Mouse (Mus musculus) MEL (cell line): ENCODE measurements around the gene Plcb3. TPM values are rescaled to one million over a fixed set of nuclear protein-coding genes. Genes with fewer than 3 reads are reported as not detected.

Experiments used
- DNase-seq: peaks from one replicate; pipeline ENCODE4 v3.0.0; 2011; ENCODE audit warnings: low read depth, low spot score
- H3K27ac ChIP-seq: 2 replicates; pipeline ENCODE4 v1.5.1; 2012; ENCODE audit warnings: low read depth, mild to moderate bottlenecking, control low read depth, low read length, moderate library complexity; ENCODE audit not compliant: control insufficient read depth
- H3K27me3 ChIP-seq, 2 experiments: fragments of 150-350 bp in 1 of 2; sonication (generic) in 1 of 2; 2 replicates each; pipeline ENCODE4 v1.6.1; 2012; ENCODE audit warnings: low read length in 2 of 2, mild to moderate bottlenecking in 2 of 2, improper control_type of control experiment in 1 of 2, moderate library complexity in 1 of 2; ENCODE audit not compliant: insufficient read depth in 2 of 2, control insufficient read depth in 1 of 2
- H3K36me3 ChIP-seq, 2 experiments: 2 replicates each; pipeline ENCODE4 v1.6.1; 2012 to 2014; ENCODE audit warnings: low read length in 2 of 2, improper control_type of control experiment in 1 of 2, inconsistent platforms in 1 of 2, mild to moderate bottlenecking in 1 of 2; ENCODE audit not compliant: insufficient read depth in 2 of 2, control insufficient read depth in 1 of 2
- H3K4me1 ChIP-seq, 2 experiments: fragments of 150-350 bp in 1 of 2; sonication (generic) in 1 of 2; 2 replicates each; pipeline ENCODE4 v1.6.1; 2012; ENCODE audit warnings: low read length in 2 of 2, improper control_type of control experiment in 1 of 2, mild to moderate bottlenecking in 1 of 2; ENCODE audit not compliant: insufficient read depth in 2 of 2, control insufficient read depth in 1 of 2
- H3K4me3 ChIP-seq, 2 experiments: fragments of 150-350 bp in 1 of 2; sonication (generic) in 1 of 2; 2 replicates each; pipeline ENCODE4 v1.5.1; 2012; ENCODE audit warnings: low read depth in 2 of 2, low read length in 2 of 2, mild to moderate bottlenecking in 2 of 2, moderate library complexity in 2 of 2, control low read depth in 1 of 2, improper control_type of control experiment in 1 of 2; ENCODE audit not compliant: control insufficient read depth in 1 of 2, insufficient read depth in 1 of 2
- H3K79me2 ChIP-seq: 2 replicates; pipeline ENCODE4 v1.6.1; 2012; ENCODE audit warnings: mild to moderate bottlenecking, low read length, moderate library complexity; ENCODE audit not compliant: control insufficient read depth, poor library complexity, insufficient read depth
- H3K9ac ChIP-seq: 2 replicates; pipeline ENCODE4 v1.6.1; 2012; ENCODE audit warnings: low read depth, mild to moderate bottlenecking, control low read depth, low read length, moderate library complexity; ENCODE audit not compliant: control insufficient read depth, poor library complexity, severe bottlenecking
- H3K9me3 ChIP-seq: fragments of 150-350 bp; sonication (generic); replicated peaks from 2 replicates; pipeline ENCODE4 v1.6.1; 2012; ENCODE audit warnings: mild to moderate bottlenecking, low read length, improper control_type of control experiment, moderate library complexity; ENCODE audit not compliant: insufficient read depth
- CHD1 ChIP-seq: IDR thresholded peaks from 2 replicates; pipeline ENCODE4 v1.6.1; 2012; ENCODE audit warnings: low read depth, mild to moderate bottlenecking, inconsistent platforms, low read length, improper control_type of control experiment
- CHD2 ChIP-seq: IDR thresholded peaks from 2 replicates; pipeline ENCODE4 v1.6.1; 2011; ENCODE audit warnings: low read length, improper control_type of control experiment
- ELF1 ChIP-seq: IDR thresholded peaks from 2 replicates; pipeline ENCODE4 v1.6.1; 2014; ENCODE audit warnings: low read depth, mild to moderate bottlenecking, inconsistent platforms, low read length, improper control_type of control experiment, moderate library complexity
- ETS1 ChIP-seq: IDR thresholded peaks from 2 replicates; pipeline ENCODE4 v1.6.1; 2012; ENCODE audit warnings: low read depth, mild to moderate bottlenecking, inconsistent platforms, low read length, improper control_type of control experiment, moderate library complexity
- GABPA ChIP-seq: IDR thresholded peaks from 2 replicates; pipeline ENCODE4 v1.6.1; 2012; ENCODE audit warnings: low read depth, mild to moderate bottlenecking, inconsistent platforms, low read length, improper control_type of control experiment, moderate library complexity
- GATA1 ChIP-seq: IDR thresholded peaks from 2 replicates; pipeline ENCODE4 v1.6.1; 2011; ENCODE audit warnings: low read depth, low read length, improper control_type of control experiment
- HCFC1 ChIP-seq: IDR thresholded peaks from 2 replicates; pipeline ENCODE4 v1.6.1; 2012; ENCODE audit warnings: low read depth, mild to moderate bottlenecking, inconsistent platforms, low read length, improper control_type of control experiment, moderate library complexity
- JUND ChIP-seq: IDR thresholded peaks from 2 replicates; pipeline ENCODE4 v1.6.1; 2011; ENCODE audit warnings: low read depth, mild to moderate bottlenecking, improper control_type of control experiment, low read length
- MAFK ChIP-seq: IDR thresholded peaks from 2 replicates; pipeline ENCODE4 v1.6.1; 2011; ENCODE audit warnings: low read depth, mild to moderate bottlenecking, low read length, improper control_type of control experiment, borderline replicate concordance
- MAZ ChIP-seq: IDR thresholded peaks from 2 replicates; pipeline ENCODE4 v1.6.1; 2012; ENCODE audit warnings: low read depth, mild to moderate bottlenecking, inconsistent platforms, low read length, improper control_type of control experiment
- MEF2A ChIP-seq: IDR thresholded peaks from 2 replicates; pipeline ENCODE4 v1.6.1; 2014; ENCODE audit warnings: low read depth, mild to moderate bottlenecking, inconsistent platforms, low read length, improper control_type of control experiment; ENCODE audit not compliant: poor library complexity, insufficient replicate concordance, severe bottlenecking; ENCODE audit errors: extremely low read depth
- MXI1 ChIP-seq: IDR thresholded peaks from 2 replicates; pipeline ENCODE4 v1.6.1; 2011; ENCODE audit warnings: mild to moderate bottlenecking, low read depth, low read length, improper control_type of control experiment
- MYC ChIP-seq: IDR thresholded peaks from 2 replicates; pipeline ENCODE4 v1.6.1; 2011; ENCODE audit warnings: low read depth, mild to moderate bottlenecking, low read length, improper control_type of control experiment, moderate library complexity
- NRF1 ChIP-seq: IDR thresholded peaks from 2 replicates; pipeline ENCODE4 v1.6.1; 2014; ENCODE audit warnings: low read depth, mild to moderate bottlenecking, inconsistent platforms, low read length, improper control_type of control experiment, moderate library complexity; ENCODE audit not compliant: poor library complexity, insufficient read depth, severe bottlenecking
- POLR2A ChIP-seq, 2 experiments: IDR thresholded peaks; 2 replicates each; pipeline ENCODE4 v1.6.1; 2011 to 2012; ENCODE audit warnings: low read length in 2 of 2, mild to moderate bottlenecking in 2 of 2, control low read depth in 1 of 2, improper control_type of control experiment in 1 of 2, low read depth in 1 of 2, moderate library complexity in 1 of 2; ENCODE audit not compliant: control insufficient read depth in 1 of 2, insufficient read depth in 1 of 2, poor library complexity in 1 of 2
- POLR2AphosphoS2 ChIP-seq: IDR thresholded peaks from 2 replicates; pipeline ENCODE4 v1.6.1; 2011; ENCODE audit warnings: low read length, improper control_type of control experiment
- POLR2AphosphoS5 ChIP-seq: IDR thresholded peaks from 2 replicates; pipeline ENCODE4 v1.6.1; 2012; ENCODE audit warnings: low read depth, borderline replicate concordance, mild to moderate bottlenecking, inconsistent platforms, low read length, moderate library complexity, mixed read lengths
- RAD21 ChIP-seq: IDR thresholded peaks from 2 replicates; pipeline ENCODE4 v1.6.1; 2011; ENCODE audit warnings: mild to moderate bottlenecking, low read depth, low read length, improper control_type of control experiment
- RCOR1 ChIP-seq: IDR thresholded peaks from 2 replicates; pipeline ENCODE4 v1.6.1; 2012; ENCODE audit warnings: low read depth, mild to moderate bottlenecking, inconsistent platforms, low read length, improper control_type of control experiment
- SIN3A ChIP-seq: IDR thresholded peaks from 2 replicates; pipeline ENCODE4 v1.6.1; 2012; ENCODE audit warnings: low read length, improper control_type of control experiment, inconsistent platforms
- TAL1 ChIP-seq: IDR thresholded peaks from 2 replicates; pipeline ENCODE4 v1.6.1; 2012; ENCODE audit warnings: mild to moderate bottlenecking, inconsistent platforms, low read length, moderate library complexity, mixed read lengths
- TBP ChIP-seq: IDR thresholded peaks from 2 replicates; pipeline ENCODE4 v1.8.0; 2011; ENCODE audit warnings: low read depth, low read length, improper control_type of control experiment
- TCF12 ChIP-seq: IDR thresholded peaks from 2 replicates; pipeline ENCODE4 v1.6.1; 2014; ENCODE audit warnings: low read depth, mild to moderate bottlenecking, inconsistent platforms, low read length, improper control_type of control experiment, moderate library complexity
- UBTF ChIP-seq: IDR thresholded peaks from 2 replicates; pipeline ENCODE4 v1.6.1; 2012; ENCODE audit warnings: low read depth, mild to moderate bottlenecking, inconsistent platforms, low read length, improper control_type of control experiment, moderate library complexity, borderline replicate concordance; ENCODE audit not compliant: insufficient read depth
- USF1 ChIP-seq: IDR thresholded peaks from 2 replicates; pipeline ENCODE4 v1.6.1; 2014; ENCODE audit warnings: low read depth, mild to moderate bottlenecking, inconsistent platforms, low read length, improper control_type of control experiment, moderate library complexity
- USF2 ChIP-seq, 2 experiments: IDR thresholded peaks; 2 replicates each; pipeline ENCODE4 v1.6.1; 2011 to 2012; ENCODE audit warnings: improper control_type of control experiment in 2 of 2, low read length in 2 of 2, borderline replicate concordance in 1 of 2, inconsistent platforms in 1 of 2, low read depth in 1 of 2, mild to moderate bottlenecking in 1 of 2; ENCODE audit not compliant: insufficient read depth in 1 of 2
- ZMIZ1 ChIP-seq: IDR thresholded peaks from 2 replicates; pipeline ENCODE4 v1.6.1; 2012; ENCODE audit warnings: low read depth, mild to moderate bottlenecking, inconsistent platforms, low read length, improper control_type of control experiment, moderate library complexity
- polyA plus RNA-seq, 2 experiments: library from polyadenylated mRNA; stranded (reverse) in 1 of 2; unstranded in 1 of 2; fragments of >175 nt in 1 of 2; fragments of >200 nt in 1 of 2; gene quantifications; 2 replicates each; pipeline versions ENCODE4 v1.2.1 to v1.2.4; 2012; ENCODE audit warnings: low replicate concordance in 2 of 2, low read depth in 1 of 2; ENCODE audit not compliant: insufficient read length in 2 of 2, insufficient read depth in 1 of 2, missing spikeins in 1 of 2
- total RNA-seq: library from RNA; depleted of rRNA; stranded (reverse); fragments of 300-350 nt; gene quantifications from 2 replicates; pipeline ENCODE4 v1.2.3, GENCODE M21; 2012

Gene Plcb3
- total and polyA plus RNA-seq, 3 experiments, result 12.6 to 30.8 TPM; not detected in 1

GRCm38 (mm10) chr19:6993011-6993770, 16.9 kb upstream of the Plcb3 start:
- Histone ChIP-seq H3K4me3 (peak overlapping the region; percentile 56 to 74), H3K79me2 (peaks cover 4% of the 10 kb centered on the region; the same call in 1 of the 2 replicates), H3K27me3 (no peaks in the 10 kb centered on the region), H3K4me1 (peaks cover 2 to 24% of the 10 kb centered on the region in 2 experiments; a peak in 3 of 4 replicates), H3K36me3 (0 out of 4 replicates have a peak, but pooled peaks cover 0 to 2% of the 10 kb centered on the region in 2 experiments), H3K27ac (peak overlapping the region; percentile 25), H3K9me3 (no peaks in the 10 kb centered on the region), H3K9ac (peak overlapping the region; percentile 72)
- no peak for DNase-seq
- no peak for TF ChIP-seq POLR2AphosphoS5
- TF ChIP-seq MAFK, result no peak
- TF ChIP-seq JUND, result no peak
- no peak for TF ChIP-seq RAD21
- TF ChIP-seq ZMIZ1, result no peak
- TF ChIP-seq UBTF, result no peak
- no peak for TF ChIP-seq ELF1
- TF ChIP-seq MAZ, result no peak
- no peak for TF ChIP-seq NRF1
- no peak for TF ChIP-seq ETS1
- no peak for TF ChIP-seq GABPA
- TF ChIP-seq CHD2, result no peak
- no peak for TF ChIP-seq POLR2A (IDR thresholded peaks at IDR 0.05; ENCODE audit: control insufficient read depth in 1 of 2, insufficient read depth in 1 of 2, low read depth in 1 of 2, low read length in 2 of 2, poor library complexity in 1 of 2)
- no peak for TF ChIP-seq MEF2A

GRCm38 (mm10) chr19:6992011-6992858, 16.0 kb upstream of the Plcb3 start, which contains the start of gene Dnajc4:
Dnajc4 (minus strand) TSS chr19:6992572.
- H3K79me2 ChIP-seq, result peaks cover 5% of the 10 kb centered on the region; the same call in 1 of the 2 replicates
- peak within 1 kb of the TSS; percentile 75 to 97 for H3K4me3 ChIP-seq
- DNase-seq, result peak; percentile 99
- no peaks in the 10 kb centered on the region for H3K27me3 ChIP-seq
- H3K4me1 ChIP-seq, result peaks cover 7 to 28% of the 10 kb centered on the region in 2 experiments; a peak in 3 of 4 replicates
- H3K9me3 ChIP-seq, result no peaks in the 10 kb centered on the region
- H3K36me3 ChIP-seq, result 0 out of 4 replicates have a peak, but pooled peaks cover 0 to 2% of the 10 kb centered on the region in 2 experiments
- peak within 1 kb of the TSS; percentile 80 for H3K9ac ChIP-seq
- peak within 1 kb of the TSS; percentile 25 for H3K27ac ChIP-seq
- TF ChIP-seq USF1 (0 out of 2 replicates have a peak, but pooled peaks have one; percentile 33), TBP (peak; percentile 44; the same call in 1 of the 2 replicates), ETS1 (no peak), RCOR1 (no peak), USF2 (IDR thresholded peaks at IDR 0.05; ENCODE audit: borderline replicate concordance in 1 of 2, insufficient read depth in 1 of 2, low read depth in 1 of 2, low read length in 2 of 2) (no peak), MXI1 (peak; percentile 81), GATA1 (no peak), MYC (0 out of 2 replicates have a peak, but pooled peaks have one; percentile 32), CHD1 (0 out of 2 replicates have a peak, but pooled peaks have one; percentile 40), SIN3A (peak; percentile 79), MEF2A (no peak), TAL1 (no peak), POLR2AphosphoS2 (no peak; the same call in 1 of the 2 replicates), ELF1 (peak; percentile 87), HCFC1 (peak; percentile 79), TCF12 (0 out of 2 replicates have a peak, but pooled peaks have one; percentile 18)
